Mouse (Mus musculus) small intestine, adult 2 months (tissue): ENCODE results near the gene Camta1.

Source experiments
- CTCF ChIP-seq: fragments of 200-500 bp; IDR thresholded peaks from 2 replicates; pipeline ENCODE4 v1.5.1; 2012; ENCODE audit warnings: low read depth, mild to moderate bottlenecking, control low read depth, inconsistent platforms, low read length, moderate library complexity, mixed read lengths; ENCODE audit not compliant: insufficient replicate concordance, insufficient read length; ENCODE audit errors: extremely low read depth
- POLR2A ChIP-seq: fragments of 200-500 bp; IDR thresholded peaks from 2 replicates; pipeline ENCODE4 v1.6.1; 2012; ENCODE audit warnings: low read depth, mild to moderate bottlenecking, control low read depth, inconsistent platforms, low read length, moderate library complexity

DNA sequence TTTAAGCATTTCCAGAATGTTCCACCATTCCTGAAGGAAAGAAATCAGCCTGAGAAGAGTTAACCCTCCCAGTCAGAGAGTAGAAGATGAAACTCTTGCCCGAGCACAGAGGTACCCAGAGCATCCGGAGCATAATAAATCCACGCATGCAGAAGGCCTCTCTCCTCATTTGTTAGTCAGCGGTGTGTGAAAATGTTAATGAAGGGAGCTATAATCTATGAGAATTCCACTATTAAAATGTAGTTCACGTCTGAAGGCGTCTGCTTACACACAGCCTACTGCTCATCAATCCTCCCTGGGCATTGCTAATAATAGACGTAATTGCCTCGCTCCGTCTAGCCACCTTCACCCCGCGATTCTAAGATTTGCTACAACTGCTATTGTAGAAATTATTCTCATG lies 165.7 kb downstream of the Camta1 start:
- TF ChIP-seq CTCF: no peak
- no peak for TF ChIP-seq POLR2A
